Mouse (Mus musculus) spleen, adult 2 months (tissue): ENCODE data around the gene Gadd45a.

ENCODE experiments used
- CTCF ChIP-seq: fragments of 200-500 bp; IDR thresholded peaks from 2 replicates; pipeline ENCODE4 v1.5.1; 2011; ENCODE audit warnings: mild to moderate bottlenecking, inconsistent platforms; ENCODE audit not compliant: insufficient read depth, insufficient read length, insufficient replicate concordance; ENCODE audit errors: extremely low read depth
- POLR2A ChIP-seq: fragments of 200-500 bp; IDR thresholded peaks from 2 replicates; pipeline ENCODE4 v1.6.1; 2011; ENCODE audit warnings: low read depth, low read length, inconsistent platforms

DNA sequence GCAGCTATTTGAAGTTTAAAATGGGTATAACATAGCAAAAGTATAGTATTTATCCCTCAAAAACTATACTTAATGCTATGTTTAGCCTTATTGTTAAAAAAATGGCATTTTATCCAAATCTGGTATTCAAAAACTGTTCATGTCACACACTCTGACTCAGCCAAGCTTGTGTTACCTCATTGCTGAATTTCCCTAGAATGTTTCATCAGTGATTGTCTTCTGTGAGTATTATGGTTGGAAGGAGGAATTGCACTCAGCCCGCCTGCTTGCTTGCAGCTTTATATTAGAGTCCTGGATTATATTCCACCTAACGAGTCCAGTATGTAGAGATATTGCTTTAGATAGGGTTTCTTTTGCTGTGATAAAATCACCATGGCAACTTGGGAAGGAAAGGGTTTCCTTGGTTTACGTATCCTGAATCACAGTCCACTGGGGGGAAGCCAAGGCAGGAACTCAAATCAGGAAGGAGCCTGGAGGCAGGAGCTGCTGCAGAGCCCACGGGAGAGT is 3.7 kb upstream of the Gadd45a start:
- TF ChIP-seq POLR2A (no peak), CTCF (no peak)
